Mouse (Mus musculus) MEL (cell line): ENCODE results near the gene Mrtfa. TPM values are rescaled to one million over a fixed set of nuclear protein-coding genes. Genes with fewer than 3 reads are reported as not detected.

Experiments
- DNase-seq: peaks from one replicate; pipeline ENCODE4 v3.0.0; 2011; ENCODE audit warnings: low read depth, low spot score
- H3K27ac ChIP-seq: 2 replicates; pipeline ENCODE4 v1.5.1; 2012; ENCODE audit warnings: low read depth, mild to moderate bottlenecking, control low read depth, low read length, moderate library complexity; ENCODE audit not compliant: control insufficient read depth
- H3K27me3 ChIP-seq, 2 experiments: fragments of 150-350 bp in 1 of 2; sonication (generic) in 1 of 2; 2 replicates each; pipeline ENCODE4 v1.6.1; 2012; ENCODE audit warnings: low read length in 2 of 2, mild to moderate bottlenecking in 2 of 2, improper control_type of control experiment in 1 of 2, moderate library complexity in 1 of 2; ENCODE audit not compliant: insufficient read depth in 2 of 2, control insufficient read depth in 1 of 2
- H3K36me3 ChIP-seq, 2 experiments: 2 replicates each; pipeline ENCODE4 v1.6.1; 2012 to 2014; ENCODE audit warnings: low read length in 2 of 2, improper control_type of control experiment in 1 of 2, inconsistent platforms in 1 of 2, mild to moderate bottlenecking in 1 of 2; ENCODE audit not compliant: insufficient read depth in 2 of 2, control insufficient read depth in 1 of 2
- H3K4me1 ChIP-seq, 2 experiments: fragments of 150-350 bp in 1 of 2; sonication (generic) in 1 of 2; 2 replicates each; pipeline ENCODE4 v1.6.1; 2012; ENCODE audit warnings: low read length in 2 of 2, improper control_type of control experiment in 1 of 2, mild to moderate bottlenecking in 1 of 2; ENCODE audit not compliant: insufficient read depth in 2 of 2, control insufficient read depth in 1 of 2
- H3K4me3 ChIP-seq, 2 experiments: fragments of 150-350 bp in 1 of 2; sonication (generic) in 1 of 2; 2 replicates each; pipeline ENCODE4 v1.5.1; 2012; ENCODE audit warnings: low read depth in 2 of 2, low read length in 2 of 2, mild to moderate bottlenecking in 2 of 2, moderate library complexity in 2 of 2, control low read depth in 1 of 2, improper control_type of control experiment in 1 of 2; ENCODE audit not compliant: control insufficient read depth in 1 of 2, insufficient read depth in 1 of 2
- H3K79me2 ChIP-seq: 2 replicates; pipeline ENCODE4 v1.6.1; 2012; ENCODE audit warnings: mild to moderate bottlenecking, low read length, moderate library complexity; ENCODE audit not compliant: control insufficient read depth, poor library complexity, insufficient read depth
- H3K9ac ChIP-seq: 2 replicates; pipeline ENCODE4 v1.6.1; 2012; ENCODE audit warnings: low read depth, mild to moderate bottlenecking, control low read depth, low read length, moderate library complexity; ENCODE audit not compliant: control insufficient read depth, poor library complexity, severe bottlenecking
- H3K9me3 ChIP-seq: fragments of 150-350 bp; sonication (generic); replicated peaks from 2 replicates; pipeline ENCODE4 v1.6.1; 2012; ENCODE audit warnings: mild to moderate bottlenecking, low read length, improper control_type of control experiment, moderate library complexity; ENCODE audit not compliant: insufficient read depth
- BHLHE40 ChIP-seq: IDR thresholded peaks from 2 replicates; pipeline ENCODE4 v1.6.1; 2012; ENCODE audit warnings: low read depth, mild to moderate bottlenecking, inconsistent platforms, low read length, improper control_type of control experiment, borderline replicate concordance
- EP300 ChIP-seq, 2 experiments: IDR thresholded peaks; 2 replicates each; pipeline ENCODE4 v1.6.1; 2011; ENCODE audit warnings: improper control_type of control experiment in 2 of 2, low read length in 2 of 2, low read depth in 1 of 2, mild to moderate bottlenecking in 1 of 2
- ETS1 ChIP-seq: IDR thresholded peaks from 2 replicates; pipeline ENCODE4 v1.6.1; 2012; ENCODE audit warnings: low read depth, mild to moderate bottlenecking, inconsistent platforms, low read length, improper control_type of control experiment, moderate library complexity
- HCFC1 ChIP-seq: IDR thresholded peaks from 2 replicates; pipeline ENCODE4 v1.6.1; 2012; ENCODE audit warnings: low read depth, mild to moderate bottlenecking, inconsistent platforms, low read length, improper control_type of control experiment, moderate library complexity
- JUND ChIP-seq: IDR thresholded peaks from 2 replicates; pipeline ENCODE4 v1.6.1; 2011; ENCODE audit warnings: low read depth, mild to moderate bottlenecking, improper control_type of control experiment, low read length
- KAT2A ChIP-seq: conservative IDR thresholded peaks from 2 replicates; pipeline ENCODE4 v1.6.1; 2012; ENCODE audit warnings: low read depth, low read length, improper control_type of control experiment, inconsistent platforms
- MAZ ChIP-seq: IDR thresholded peaks from 2 replicates; pipeline ENCODE4 v1.6.1; 2012; ENCODE audit warnings: low read depth, mild to moderate bottlenecking, inconsistent platforms, low read length, improper control_type of control experiment
- NELFE ChIP-seq: IDR thresholded peaks from 2 replicates; pipeline ENCODE4 v1.6.1; 2011; ENCODE audit warnings: low read depth, low read length, improper control_type of control experiment
- POLR2AphosphoS2 ChIP-seq: IDR thresholded peaks from 2 replicates; pipeline ENCODE4 v1.6.1; 2011; ENCODE audit warnings: low read length, improper control_type of control experiment
- RAD21 ChIP-seq: IDR thresholded peaks from 2 replicates; pipeline ENCODE4 v1.6.1; 2011; ENCODE audit warnings: mild to moderate bottlenecking, low read depth, low read length, improper control_type of control experiment
- SMC3 ChIP-seq: IDR thresholded peaks from 2 replicates; pipeline ENCODE4 v1.6.1; 2011; ENCODE audit warnings: low read depth, low read length, improper control_type of control experiment
- TAL1 ChIP-seq: IDR thresholded peaks from 2 replicates; pipeline ENCODE4 v1.6.1; 2012; ENCODE audit warnings: mild to moderate bottlenecking, inconsistent platforms, low read length, moderate library complexity, mixed read lengths
- USF2 ChIP-seq, 2 experiments: IDR thresholded peaks; 2 replicates each; pipeline ENCODE4 v1.6.1; 2011 to 2012; ENCODE audit warnings: improper control_type of control experiment in 2 of 2, low read length in 2 of 2, borderline replicate concordance in 1 of 2, inconsistent platforms in 1 of 2, low read depth in 1 of 2, mild to moderate bottlenecking in 1 of 2; ENCODE audit not compliant: insufficient read depth in 1 of 2
- polyA plus RNA-seq, 2 experiments: library from polyadenylated mRNA; stranded (reverse) in 1 of 2; unstranded in 1 of 2; fragments of >175 nt in 1 of 2; fragments of >200 nt in 1 of 2; gene quantifications; 2 replicates each; pipeline versions ENCODE4 v1.2.1 to v1.2.4; 2012; ENCODE audit warnings: low replicate concordance in 2 of 2, low read depth in 1 of 2; ENCODE audit not compliant: insufficient read length in 2 of 2, insufficient read depth in 1 of 2, missing spikeins in 1 of 2
- total RNA-seq: library from RNA; depleted of rRNA; stranded (reverse); fragments of 300-350 nt; gene quantifications from 2 replicates; pipeline ENCODE4 v1.2.3, GENCODE M21; 2012

Gene Mrtfa
- total and polyA plus RNA-seq, 3 experiments: 2.6 to 11.9 TPM; not detected in 1

GRCm38 (mm10) chr15:81035417-81036162 lies 155.0 kb downstream of the Mrtfa start:
- TF ChIP-seq SMC3 (no peak), BHLHE40 (no peak), EP300 (IDR thresholded peaks at IDR 0.05; ENCODE audit: low read depth in 1 of 2, low read length in 2 of 2) (no peak), HCFC1 (no peak), NELFE (no peak), USF2 (IDR thresholded peaks at IDR 0.05; ENCODE audit: borderline replicate concordance in 1 of 2, insufficient read depth in 1 of 2, low read depth in 1 of 2, low read length in 2 of 2) (no peak)
- TF ChIP-seq, all 39 proteins: peak for 0
- Histone ChIP-seq H3K27me3 (no peaks in the 10 kb centered on the region), H3K79me2 (no peaks in the 10 kb centered on the region), H3K9me3 (no peaks in the 10 kb centered on the region), H3K4me3 (no peak overlapping the region), H3K27ac (no peak overlapping the region), H3K9ac (no peak overlapping the region), H3K36me3 (peaks cover 0 to 2% of the 10 kb centered on the region in 2 experiments; a peak in 1 of 4 replicates), H3K4me1 (peaks cover 2 to 5% of the 10 kb centered on the region in 2 experiments; a peak in 2 of 4 replicates)
- no peak for DNase-seq

- no peaks in the 10 kb centered on the region for H3K27me3 ChIP-seq
- peaks cover 2 to 5% of the 10 kb centered on the region in 2 experiments; a peak in 2 of 4 replicates for H3K4me1 ChIP-seq
- H3K9me3 ChIP-seq: no peaks in the 10 kb centered on the region
- H3K79me2 ChIP-seq: no peaks in the 10 kb centered on the region
- no peak for DNase-seq
- TF ChIP-seq POLR2AphosphoS2: no peak
- TF ChIP-seq ETS1: no peak
- TF ChIP-seq TAL1: no peak
- TF ChIP-seq JUND: no peak
- TF ChIP-seq MAZ: no peak
- TF ChIP-seq KAT2A: no peak
- no peak for TF ChIP-seq SMC3
- no peak for TF ChIP-seq RAD21
- H3K4me3 ChIP-seq: no peak overlapping the region
- no peak overlapping the region for H3K9ac ChIP-seq
- H3K36me3 ChIP-seq: peaks cover 0 to 2% of the 10 kb centered on the region in 2 experiments; a peak in 1 of 4 replicates
- no peak overlapping the region for H3K27ac ChIP-seq
Measured at GRCm38 (mm10) chr15:81034119-81034518, 156.4 kb downstream of the Mrtfa start.
